ENCODE assay signal across 1 mouse cellular context in genomic region chr1:180889841-180890240, GRCm38 (mm10).
A peak's percentile ranks its signal among the peaks of the same experiment; 100 is the strongest.
TF ChIP-seq lines count a peak whose summit lies in the region.

No protein-coding gene starts in this region.

TF ChIP-seq in CH12.LX, 34 proteins besides CTCF, POLR2A, EP300 and RAD21:
- TF ChIP-seq MAX (IDR thresholded peaks at IDR 0.05; ENCODE audit: low read length), result 0 out of 2 replicates have a peak, but pooled peaks have one; percentile 19
- no peak for TF ChIP-seq PAX5 (IDR thresholded peaks at IDR 0.05; ENCODE audit: low read length)
- no peak for TF ChIP-seq JUND (conservative IDR thresholded peaks at IDR 0.05; ENCODE audit: low read depth, low read length)
- peak; percentile 29 for TF ChIP-seq SMC3 (IDR thresholded peaks at IDR 0.05; ENCODE audit: low read depth, low read length)
- TF ChIP-seq GABPA (IDR thresholded peaks at IDR 0.05; ENCODE audit: insufficient replicate concordance, low read depth, low read length), result no peak
- TF ChIP-seq ZNF384 (IDR thresholded peaks at IDR 0.05; ENCODE audit: low read depth, low read length), result no peak
